Mouse (Mus musculus) A20 (cell line): Measurements from ENCODE around the gene Itgb8.

Experiments used
- DNase-seq: peaks from one replicate; pipeline ENCODE4 v3.0.0-alpha.2; 2011; ENCODE audit warnings: low read depth, low spot score

Itgb8 gene

GRCm38 (mm10) chr12:119209384-119210072 lies 29.1 kb downstream of the Itgb8 start:
- DNase-seq: no peak

DNA sequence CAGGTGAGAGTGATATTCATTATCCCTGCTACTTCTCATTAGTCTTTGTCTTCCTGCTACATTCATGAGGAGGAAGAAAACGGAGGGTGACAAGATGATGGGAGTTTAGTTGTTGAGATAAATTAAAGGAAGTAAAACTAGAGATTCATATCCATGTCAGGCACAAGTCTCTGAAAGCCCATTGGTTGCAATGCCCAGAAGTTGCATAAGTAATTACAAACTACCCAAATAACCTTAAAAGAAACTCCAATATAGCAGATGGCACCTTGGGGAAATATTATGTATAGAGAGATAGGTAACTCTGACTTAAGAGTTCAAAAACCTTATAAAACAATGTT lies 31.2 kb downstream of the Itgb8 start:
- peak; percentile 11 for DNase-seq

GRCm38 (mm10) chr12:119206711-119207463 lies 31.7 kb downstream of the Itgb8 start:
- no peak for DNase-seq

GRCm38 (mm10) chr12:119204411-119204810 lies 34.2 kb downstream of the Itgb8 start:
- DNase-seq: no peak

- no peak for DNase-seq
Observed at GRCm38 (mm10) chr12:119202766-119203165, 35.8 kb downstream of the Itgb8 start.

DNA sequence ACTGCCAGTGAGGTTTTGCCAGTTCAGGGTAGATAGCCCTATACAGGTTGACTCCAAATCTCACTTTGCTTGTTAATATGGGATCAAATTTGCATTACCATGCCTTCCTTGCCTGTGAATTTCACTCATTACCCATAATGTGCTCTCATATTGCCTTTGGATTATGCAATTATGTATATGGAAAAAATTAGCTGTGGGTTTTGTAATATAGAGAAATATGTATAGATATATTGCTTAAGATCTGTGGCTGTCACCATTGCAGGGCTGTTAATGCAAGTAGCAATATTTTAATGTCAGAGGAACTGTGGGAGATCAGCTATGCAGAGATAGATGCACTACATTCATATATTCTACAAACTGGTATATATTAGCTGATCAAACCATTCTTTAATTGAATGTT lies 43.5 kb downstream of the Itgb8 start:
- no peak for DNase-seq

DNA sequence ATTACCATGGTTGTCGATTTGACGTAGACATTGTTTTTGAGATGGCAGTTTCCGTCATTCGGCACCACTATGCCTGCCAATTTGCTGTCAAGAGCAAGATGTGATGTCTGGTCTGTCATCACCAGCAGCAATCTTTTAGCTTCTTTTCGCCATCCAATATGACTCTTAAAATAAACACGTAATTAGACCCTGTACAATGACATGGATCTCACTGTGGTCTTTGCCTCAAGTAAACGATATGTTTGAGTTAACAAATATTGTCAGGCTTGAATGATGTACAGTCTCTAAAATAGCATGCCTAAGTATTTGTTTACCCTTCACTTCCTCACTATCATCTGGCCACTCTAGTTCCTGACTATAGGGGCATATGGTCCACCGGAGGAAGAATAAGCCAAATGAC lies 48.8 kb downstream of the Itgb8 start:
- no peak for DNase-seq

DNA sequence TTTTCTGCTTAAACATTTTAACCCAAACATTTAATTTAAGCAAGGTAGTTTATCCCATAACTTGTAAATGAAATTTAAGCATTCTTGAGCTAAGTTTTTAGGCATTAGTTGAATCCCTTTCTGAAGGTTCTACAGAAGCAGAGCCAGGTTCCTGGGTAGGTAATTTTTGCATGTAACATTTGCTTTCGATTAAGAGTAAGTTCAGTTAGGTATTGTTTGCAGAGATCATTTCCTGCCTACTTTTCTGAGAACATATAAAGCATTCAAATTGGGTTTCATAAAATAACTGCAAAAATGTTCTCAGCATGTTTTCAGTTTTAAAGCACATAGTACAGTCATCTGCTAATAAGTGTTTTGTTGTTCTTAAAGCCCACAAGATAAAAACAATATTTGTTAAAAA lies 53.2 kb downstream of the Itgb8 start:
- DNase-seq: no peak

GRCm38 (mm10) chr12:119182215-119182924 lies 56.2 kb downstream of the Itgb8 start:
- no peak for DNase-seq

DNA sequence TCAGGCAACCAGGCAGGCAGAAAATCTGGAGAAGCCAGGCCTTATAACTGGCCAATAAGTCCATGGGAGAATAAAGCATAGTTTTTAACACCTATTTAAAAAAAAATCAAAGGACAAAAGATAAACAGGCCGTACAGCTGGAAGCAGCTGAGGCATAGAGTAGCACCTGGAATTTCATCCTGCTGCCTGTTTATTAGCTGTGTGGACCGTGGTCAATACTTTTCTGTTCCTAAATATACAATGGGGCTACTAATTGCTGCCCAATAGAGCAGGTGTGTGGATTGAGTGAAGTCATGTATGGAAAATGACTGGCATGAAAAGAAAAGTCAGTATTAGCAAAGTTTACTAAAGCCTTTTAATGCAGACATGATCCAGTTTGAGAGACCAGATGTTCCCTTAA lies 62.6 kb downstream of the Itgb8 start:
- no peak for DNase-seq

DNA sequence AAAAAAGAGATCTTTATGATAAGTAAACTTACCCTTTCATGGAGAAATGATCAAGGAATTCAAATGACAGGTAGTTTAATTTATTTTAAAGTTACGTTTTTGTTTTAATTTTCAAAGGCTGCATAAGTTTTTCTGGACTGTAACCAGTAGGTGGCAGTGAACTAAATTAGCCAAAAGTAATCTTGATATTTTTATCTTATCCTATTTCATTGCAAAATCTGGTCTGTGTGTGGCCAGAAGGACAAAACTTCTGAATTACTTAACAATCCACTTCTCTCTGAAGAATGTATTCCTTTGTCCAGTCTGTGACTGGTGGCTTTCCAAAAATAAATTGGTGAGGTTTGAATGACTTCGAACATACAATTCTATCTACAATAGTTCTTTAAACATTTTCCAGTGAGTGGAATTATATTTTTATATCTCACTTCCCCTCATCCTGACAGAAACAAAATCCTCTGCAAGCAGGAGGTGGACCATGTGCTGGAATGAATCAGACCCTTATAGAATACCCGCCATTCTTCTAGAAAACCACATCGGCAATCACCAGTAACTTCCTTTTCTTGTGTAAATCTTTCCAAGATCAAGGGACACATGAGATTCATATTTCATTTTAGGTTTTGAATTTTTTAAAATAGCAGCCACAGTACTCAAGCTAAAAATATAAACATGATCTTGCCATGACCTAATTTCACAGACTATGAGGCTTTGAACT lies 68.6 kb downstream of the Itgb8 start:
- DNase-seq: no peak

- no peak for DNase-seq
Observed at GRCm38 (mm10) chr12:119169143-119169542, 69.5 kb downstream of the Itgb8 start.

DNA sequence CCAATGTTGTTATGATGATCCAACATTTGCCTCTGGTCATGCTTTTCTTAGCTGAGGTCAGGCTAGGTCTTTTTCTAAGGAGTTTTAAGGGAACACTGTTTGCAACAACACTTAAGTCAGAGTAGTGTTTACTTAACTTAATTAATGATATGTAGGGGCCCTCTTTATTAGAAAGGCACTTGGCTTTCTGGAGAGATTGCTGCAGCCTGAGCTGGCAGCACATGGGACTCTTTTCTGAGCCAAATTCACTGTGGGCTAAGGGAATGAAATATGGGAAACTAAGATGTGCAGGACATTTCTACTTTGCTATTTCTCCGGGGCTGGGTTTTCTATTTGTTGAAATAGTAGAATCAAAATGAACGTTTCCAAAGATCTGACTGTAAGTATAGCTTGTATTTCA lies 73.5 kb downstream of the Itgb8 start:
- DNase-seq: no peak

- DNase-seq: no peak
Observed at GRCm38 (mm10) chr12:119164672-119165071, 73.9 kb downstream of the Itgb8 start.

- no peak for DNase-seq
Observed at GRCm38 (mm10) chr12:119164176-119164575, 74.4 kb downstream of the Itgb8 start.

- no peak for DNase-seq
Observed at GRCm38 (mm10) chr12:119160786-119161185, 77.8 kb downstream of the Itgb8 start.

GRCm38 (mm10) chr12:119159254-119159933 lies 79.2 kb downstream of the Itgb8 start:
- no peak for DNase-seq

DNA sequence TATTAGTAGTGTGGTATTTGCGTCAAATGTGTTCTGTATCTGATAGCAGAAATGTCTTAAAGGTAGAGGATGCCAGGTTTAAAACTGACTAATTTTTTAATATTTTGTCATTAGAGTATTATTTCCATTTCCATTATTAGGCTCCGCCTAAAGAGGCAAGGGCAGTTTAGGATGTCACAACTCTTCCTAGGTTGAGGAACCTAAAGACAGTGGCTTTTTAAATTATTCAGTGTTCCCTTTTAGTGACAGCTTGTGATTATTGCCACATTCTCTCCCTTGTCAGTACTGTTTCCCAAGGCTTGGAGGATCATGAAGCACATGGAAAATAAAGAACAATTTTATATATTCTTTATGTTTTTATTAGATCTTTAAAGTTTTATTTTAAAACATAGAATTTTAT lies 80.9 kb downstream of the Itgb8 start:
- DNase-seq: no peak

- DNase-seq: peak; percentile 49
Observed at GRCm38 (mm10) chr12:119157068-119157467, 81.5 kb downstream of the Itgb8 start.

GRCm38 (mm10) chr12:119155566-119155965 lies 83.0 kb downstream of the Itgb8 start:
- DNase-seq: no peak

- no peak for DNase-seq
Observed at GRCm38 (mm10) chr12:119150956-119151355, 87.6 kb downstream of the Itgb8 start.

DNA sequence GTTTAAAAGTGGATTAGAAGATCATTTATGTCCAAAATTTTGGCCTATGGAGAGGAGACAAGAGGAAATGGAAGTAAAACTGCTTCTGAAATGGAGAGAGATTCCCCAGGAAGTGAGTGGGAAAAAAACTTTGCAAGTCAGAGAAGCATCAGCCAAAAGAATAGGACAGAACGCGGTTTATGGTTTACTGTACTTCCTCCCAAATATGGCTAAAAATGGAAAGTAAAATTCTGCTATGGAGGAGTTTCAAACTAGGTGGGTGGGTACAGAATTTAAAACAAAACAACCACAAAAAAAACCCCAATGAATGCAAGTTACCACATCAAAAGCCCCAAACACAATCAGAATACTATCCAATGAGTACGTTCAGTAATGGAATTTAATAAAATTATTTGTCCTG lies 90.8 kb downstream of the Itgb8 start:
- no peak for DNase-seq
